Mouse (Mus musculus): ENCODE data around the gene Raf1. TPM values are rescaled to one million over a fixed set of nuclear protein-coding genes. Genes with fewer than 3 reads are reported as not detected.

The Raf1 gene
- polyA plus RNA-seq, 2 experiments: 120 to 176 TPM

GRCm38 (mm10) chr6:115592458-115592857 lies 84.0 kb downstream of the Raf1 start, which contains the start of gene Mkrn2os:
TSS of gene Mkrn2os (minus strand) at chr6:115592576.
- Histone ChIP-seq H3K4me2 (replicated peaks; ENCODE audit: low read depth, low read length, severe bottlenecking) (no peak within 1 kb of the TSS), H3K4me1 (ENCODE audit: control insufficient read depth, insufficient read depth, low read length) (no peaks in the 10 kb centered on the region), H3K27ac (replicated peaks; ENCODE audit: low read depth, low read length) (no peak within 1 kb of the TSS), H3K27me3 (ENCODE audit: control insufficient read depth, insufficient read depth, low read length) (no peaks in the 10 kb centered on the region), H3K36me3 (ENCODE audit: control insufficient read depth, insufficient read depth, low read length) (no peaks in the 10 kb centered on the region), H3K9me3 (ENCODE audit: control insufficient read depth, low read length) (no peaks in the 10 kb centered on the region), H3K9ac (ENCODE audit: low read depth, low read length, severe bottlenecking) (no peak within 1 kb of the TSS), H3K4me3 (replicated peaks; ENCODE audit: low read length) (no peak within 1 kb of the TSS)
- WGBS: 43% methylated on average over 5 of the region's 5 CpGs
- no peak for TF ChIP-seq POLR2A (IDR thresholded peaks at IDR 0.05; ENCODE audit: borderline replicate concordance, extremely low read depth, insufficient read depth, insufficient read length)
- ATAC-seq (ENCODE audit: low FRiP score, low read depth) (no peak), DNase-seq (ENCODE audit: low spot score) (no peak)

- no peaks in the 10 kb centered on the region for H3K27me3 ChIP-seq (ENCODE audit: control insufficient read depth, insufficient read depth, low read length)
- H3K4me1 ChIP-seq (ENCODE audit: control insufficient read depth, insufficient read depth, low read length): no peaks in the 10 kb centered on the region
- TF ChIP-seq POLR2A (IDR thresholded peaks at IDR 0.05; ENCODE audit: borderline replicate concordance, extremely low read depth, insufficient read depth, insufficient read length): no peak
- no peak overlapping the region for H3K4me2 ChIP-seq (replicated peaks; ENCODE audit: low read depth, low read length, severe bottlenecking)
- no peak overlapping the region for H3K27ac ChIP-seq (replicated peaks; ENCODE audit: low read depth, low read length)
- H3K9me3 ChIP-seq (ENCODE audit: control insufficient read depth, low read length): no peaks in the 10 kb centered on the region
- H3K4me3 ChIP-seq (replicated peaks; ENCODE audit: low read length): no peak overlapping the region
- no peaks in the 10 kb centered on the region for H3K36me3 ChIP-seq (ENCODE audit: control insufficient read depth, insufficient read depth, low read length)
- DNase-seq (ENCODE audit: low spot score): no peak
- ATAC-seq (ENCODE audit: low FRiP score, low read depth): no peak
- WGBS: 89% methylated on average over 18 of the region's 19 CpGs
- no peak overlapping the region for H3K9ac ChIP-seq (ENCODE audit: low read depth, low read length, severe bottlenecking)
Measured at GRCm38 (mm10) chr6:115591692-115592359, 84.6 kb downstream of the Raf1 start.

GRCm38 (mm10) chr6:115586321-115586720 lies 90.1 kb downstream of the Raf1 start:
- Histone ChIP-seq H3K4me2 (replicated peaks; ENCODE audit: low read depth, low read length, severe bottlenecking) (no peak overlapping the region), H3K27ac (replicated peaks; ENCODE audit: low read depth, low read length) (no peak overlapping the region), H3K27me3 (ENCODE audit: control insufficient read depth, insufficient read depth, low read length) (no peaks in the 10 kb centered on the region), H3K36me3 (ENCODE audit: control insufficient read depth, insufficient read depth, low read length) (no peaks in the 10 kb centered on the region; the same call in 1 of the 2 replicates), H3K4me3 (replicated peaks; ENCODE audit: low read length) (no peak overlapping the region), H3K9ac (ENCODE audit: low read depth, low read length, severe bottlenecking) (no peak overlapping the region), H3K4me1 (ENCODE audit: control insufficient read depth, insufficient read depth, low read length) (no peaks in the 10 kb centered on the region), H3K9me3 (ENCODE audit: control insufficient read depth, low read length) (no peaks in the 10 kb centered on the region)
- ATAC-seq (ENCODE audit: low FRiP score, low read depth) (no peak), DNase-seq (ENCODE audit: low spot score) (no peak)
- WGBS: 85% methylated on average over 10 of the region's 10 CpGs
- TF ChIP-seq POLR2A (IDR thresholded peaks at IDR 0.05; ENCODE audit: borderline replicate concordance, extremely low read depth, insufficient read depth, insufficient read length): no peak

- H3K36me3 ChIP-seq (ENCODE audit: control insufficient read depth, insufficient read depth, low read length): peaks cover 9% of the 10 kb centered on the region
- H3K4me3 ChIP-seq (replicated peaks; ENCODE audit: low read length): no peak overlapping the region
- no peaks in the 10 kb centered on the region for H3K4me1 ChIP-seq (ENCODE audit: control insufficient read depth, insufficient read depth, low read length)
- H3K27me3 ChIP-seq (ENCODE audit: control insufficient read depth, insufficient read depth, low read length): no peaks in the 10 kb centered on the region
- ATAC-seq (ENCODE audit: low FRiP score, low read depth) (no peak), DNase-seq (ENCODE audit: low spot score) (no peak)
- WGBS: 75% methylated on average over 3 of the region's 3 CpGs
- no peak for TF ChIP-seq POLR2A (IDR thresholded peaks at IDR 0.05; ENCODE audit: borderline replicate concordance, extremely low read depth, insufficient read depth, insufficient read length)
- H3K9ac ChIP-seq (ENCODE audit: low read depth, low read length, severe bottlenecking): no peak overlapping the region
- H3K9me3 ChIP-seq (ENCODE audit: control insufficient read depth, low read length): no peaks in the 10 kb centered on the region
- H3K27ac ChIP-seq (replicated peaks; ENCODE audit: low read depth, low read length): no peak overlapping the region
- no peak overlapping the region for H3K4me2 ChIP-seq (replicated peaks; ENCODE audit: low read depth, low read length, severe bottlenecking)
Measured at GRCm38 (mm10) chr6:115584176-115584575, 92.3 kb downstream of the Raf1 start.

DNA sequence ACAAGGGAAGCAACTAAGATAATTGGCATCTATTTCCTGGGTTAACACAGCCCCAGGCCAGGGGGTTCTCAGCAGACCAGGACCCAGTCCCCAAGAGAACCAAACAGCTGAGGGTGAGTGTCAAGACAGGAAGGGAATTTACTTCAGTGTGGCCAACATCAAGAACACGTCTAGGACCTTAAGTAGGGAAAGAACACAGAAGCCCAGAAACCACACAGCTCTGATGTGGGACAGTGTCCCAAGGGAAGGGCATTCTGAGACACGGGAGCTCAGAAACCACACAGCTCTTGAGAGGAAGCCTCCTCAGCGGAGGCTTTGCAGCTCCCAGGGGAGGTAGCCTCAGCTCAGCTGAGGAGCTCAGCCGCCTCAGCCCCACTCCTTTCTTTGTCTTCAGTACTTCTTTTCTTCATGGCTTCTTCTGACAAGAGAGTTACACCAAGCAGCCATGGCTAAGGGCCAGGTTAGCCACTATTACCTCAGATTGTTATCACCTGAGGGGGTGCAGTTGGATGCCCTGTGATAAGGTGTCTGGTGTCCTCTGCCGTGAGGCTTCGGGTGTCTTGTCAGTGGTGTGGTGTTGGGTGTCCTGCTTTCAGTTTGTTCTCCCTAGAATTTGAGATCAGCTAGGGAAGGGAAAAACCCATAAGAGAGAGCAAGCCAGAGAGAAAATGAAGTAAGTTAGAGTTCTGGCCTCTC lies 92.9 kb downstream of the Raf1 start:
- H3K9ac ChIP-seq (ENCODE audit: low read depth, low read length, severe bottlenecking): no peak overlapping the region
- no peak for TF ChIP-seq POLR2A (IDR thresholded peaks at IDR 0.05; ENCODE audit: borderline replicate concordance, extremely low read depth, insufficient read depth, insufficient read length)
- no peak overlapping the region for H3K27ac ChIP-seq (replicated peaks; ENCODE audit: low read depth, low read length)
- DNase-seq (ENCODE audit: low spot score) (no peak), ATAC-seq (ENCODE audit: low FRiP score, low read depth) (no peak)
- H3K27me3 ChIP-seq (ENCODE audit: control insufficient read depth, insufficient read depth, low read length): no peaks in the 10 kb centered on the region
- no peak overlapping the region for H3K4me2 ChIP-seq (replicated peaks; ENCODE audit: low read depth, low read length, severe bottlenecking)
- no peaks in the 10 kb centered on the region for H3K9me3 ChIP-seq (ENCODE audit: control insufficient read depth, low read length)
- no peaks in the 10 kb centered on the region for H3K4me1 ChIP-seq (ENCODE audit: control insufficient read depth, insufficient read depth, low read length)
- WGBS: 78% methylated on average over 6 of the region's 6 CpGs
- no peak overlapping the region for H3K4me3 ChIP-seq (replicated peaks; ENCODE audit: low read length)
- H3K36me3 ChIP-seq (ENCODE audit: control insufficient read depth, insufficient read depth, low read length): peaks cover 15% of the 10 kb centered on the region
